Mouse (Mus musculus) kidney, adult 8-10 months (tissue): ENCODE measurements around the gene Cstf2.

Source experiments
- DNase-seq, 2 experiments: peaks; one replicate each; pipeline ENCODE4 v3.0.0; 2022

The Cstf2 gene

GRCm38 (mm10) chrX:134058987-134059712, at the start of gene Cstf2:
Gene Cstf2, plus strand, starts transcription at chrX:134059187.
- peak; percentile 95 to 96 for DNase-seq

GRCm38 (mm10) chrX:134019005-134019404, 40.0 kb upstream of the Cstf2 start:
- DNase-seq = peak; percentile 63 to 68

DNA sequence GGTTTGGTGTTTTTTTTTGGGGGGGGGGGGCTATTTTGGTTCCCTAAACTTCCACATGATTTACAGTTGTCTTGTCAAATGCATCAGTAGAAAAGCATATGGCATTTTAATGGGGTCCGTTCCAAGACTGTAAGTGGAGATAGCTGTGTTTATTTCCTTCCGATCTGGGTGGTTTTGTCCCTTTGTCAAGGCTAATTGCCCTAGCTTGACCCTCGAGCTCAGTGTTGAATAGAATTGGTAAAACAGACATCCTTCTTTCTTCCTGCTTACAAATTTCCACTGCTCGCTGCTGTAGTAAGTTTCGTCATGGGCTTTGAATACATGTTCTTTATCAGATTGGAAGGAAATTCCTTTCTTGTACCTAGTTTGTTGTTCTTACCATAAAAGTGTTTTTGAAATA, 38.3 kb upstream of the Cstf2 start:
- DNase-seq = no peak

DNA sequence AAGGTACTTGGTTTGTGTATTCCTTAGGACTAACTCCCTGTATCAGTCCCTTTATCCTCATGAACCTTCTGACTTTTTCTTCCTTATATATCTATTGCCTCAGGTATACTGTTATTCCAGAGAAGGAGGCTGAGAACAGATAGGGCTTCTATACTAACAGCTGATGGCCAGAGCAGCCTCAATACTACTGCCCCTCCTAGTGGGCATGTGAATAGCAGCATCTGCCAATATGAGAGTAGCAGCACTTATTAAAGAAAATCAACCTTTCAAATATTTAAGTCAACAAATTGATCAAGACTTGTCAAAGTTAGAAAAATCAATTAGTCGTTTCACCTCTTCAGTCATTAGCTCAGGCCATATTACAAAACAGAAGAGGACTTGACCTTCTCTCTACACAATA, 10.0 kb upstream of the Cstf2 start:
- DNase-seq = no peak

DNA sequence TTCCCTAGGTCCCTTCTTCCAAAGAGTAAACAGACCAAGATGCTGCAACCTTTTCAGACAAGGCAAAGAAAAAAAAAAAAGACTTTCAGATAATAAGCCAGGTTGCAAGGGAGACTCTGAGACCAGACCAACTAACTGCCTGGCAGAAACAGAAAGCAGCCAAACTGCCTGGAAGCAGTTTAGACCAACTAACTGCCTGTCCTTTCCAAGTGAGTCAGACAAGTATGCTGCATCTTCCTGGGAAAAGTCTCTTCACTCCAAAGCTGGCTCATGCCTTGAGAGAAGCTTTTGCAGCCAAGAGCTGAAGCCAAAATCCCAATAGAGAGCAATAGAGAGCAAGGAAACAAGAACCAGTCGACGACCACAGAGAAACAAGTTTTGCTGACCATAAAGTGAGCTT, 2.1 kb upstream of the Cstf2 start:
- no peak for DNase-seq

- no peak for DNase-seq
Observed at GRCm38 (mm10) chrX:134058040-134058875, 729 bp upstream of the Cstf2 start.

GRCm38 (mm10) chrX:134059764-134060163, 777 bp downstream of the Cstf2 start:
- DNase-seq = no peak

- peak in 1 of 2 experiments; percentile 2 for DNase-seq
Observed at GRCm38 (mm10) chrX:134085453-134085852, 26.5 kb downstream of the Cstf2 start.

GRCm38 (mm10) chrX:134102641-134103040, 43.7 kb downstream of the Cstf2 start:
- DNase-seq = no peak

DNA sequence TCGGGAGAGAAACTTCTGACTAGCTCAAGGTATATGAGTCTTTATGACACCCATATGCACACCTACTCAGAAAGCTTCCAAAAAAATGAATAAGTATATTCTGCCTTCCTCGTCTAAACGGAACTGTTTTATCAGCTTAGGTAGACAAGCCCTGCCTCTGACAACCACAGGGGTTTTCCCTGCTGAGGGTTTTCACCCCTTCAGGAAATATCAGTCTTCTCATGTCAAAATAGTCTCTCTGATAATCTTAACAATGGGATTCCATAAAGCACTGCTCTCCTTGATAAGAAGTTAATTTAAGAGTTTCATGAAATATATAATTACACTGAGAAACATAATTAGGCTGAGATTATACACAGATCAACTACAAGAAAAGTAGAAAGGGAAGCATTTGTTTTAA, 52.8 kb downstream of the Cstf2 start:
- DNase-seq = no peak

DNA sequence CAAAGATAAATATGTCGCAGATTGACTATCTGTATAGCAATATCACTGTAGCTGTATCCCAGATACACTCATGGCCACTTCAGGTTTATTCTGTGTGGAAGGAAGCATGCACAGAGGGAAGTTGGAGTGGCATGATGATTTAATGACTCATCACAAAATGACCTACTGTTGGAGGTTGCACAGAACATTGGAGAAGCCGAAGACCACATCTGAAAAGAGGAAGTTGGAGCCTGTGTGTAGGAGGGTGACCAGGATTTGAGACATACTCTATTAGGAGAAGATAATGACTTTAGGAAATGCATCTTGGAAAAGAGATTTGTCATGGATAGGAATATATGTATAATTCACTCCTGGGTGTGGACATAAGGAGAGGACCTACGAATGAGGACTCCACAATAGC, 57.4 kb downstream of the Cstf2 start:
- DNase-seq = no peak

DNA sequence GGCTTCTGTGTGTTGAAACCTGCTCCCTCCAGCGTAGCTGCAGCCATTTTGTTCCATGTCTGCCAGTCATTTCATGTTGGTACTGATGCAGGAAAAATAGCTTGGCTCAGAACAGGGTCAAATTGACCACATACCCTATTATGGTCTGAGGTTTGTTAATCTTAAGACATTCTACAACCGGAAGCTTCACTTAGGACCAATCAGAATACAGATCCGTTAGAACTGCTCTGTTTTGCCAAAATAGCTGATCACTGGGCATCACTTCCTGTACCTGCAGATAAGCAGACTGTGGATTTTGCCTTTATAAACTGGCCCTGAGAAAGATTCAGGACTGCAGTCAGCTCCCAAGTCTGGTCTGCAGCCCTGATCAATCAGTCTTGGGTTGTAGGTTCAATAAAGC, 69.6 kb downstream of the Cstf2 start:
- no peak for DNase-seq

DNA sequence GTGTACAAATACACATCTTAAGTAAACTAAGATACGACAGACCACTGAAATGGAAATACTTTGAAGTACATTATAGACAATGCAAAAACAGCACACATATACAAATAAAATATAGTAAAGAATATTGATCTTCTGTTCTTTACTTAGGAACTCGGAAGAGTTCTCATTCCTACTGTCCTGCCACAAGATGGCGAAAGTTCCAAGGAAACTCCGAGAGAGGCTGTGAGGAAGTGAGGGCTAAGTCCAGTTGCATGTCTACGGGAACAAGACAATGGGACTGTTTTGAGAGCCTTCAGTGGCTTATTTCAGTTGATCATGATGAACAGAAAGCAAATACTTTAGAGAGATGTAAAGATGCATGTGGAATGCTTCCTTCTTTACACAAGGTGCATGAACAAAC, 73.3 kb downstream of the Cstf2 start:
- DNase-seq = peak in 1 of 2 experiments; percentile 5

- DNase-seq = no peak
Observed at GRCm38 (mm10) chrX:134133821-134134220, 74.8 kb downstream of the Cstf2 start.
